Mouse (Mus musculus): Measurements from ENCODE around the gene Ikzf5. TPM values are rescaled to one million over a fixed set of nuclear protein-coding genes. Genes with fewer than 3 reads are reported as not detected.

The Ikzf5 gene
- 2.9 and 6.4 TPM in 2 replicates for polyA plus RNA-seq (2012; rRNA removed)

GRCm38 (mm10) chr7:131410416-131411058 lies at the start of gene Ikzf5, which contains the start of gene Acadsb:
Gene Ikzf5 (minus strand): TSS chr7:131410521.
Gene Acadsb (plus strand): TSS chr7:131410601.
- H3K36me3 ChIP-seq (ENCODE audit: control insufficient read depth, insufficient read depth, low read length) = no peaks in the 10 kb centered on the region
- no peaks in the 10 kb centered on the region for H3K27me3 ChIP-seq (ENCODE audit: control insufficient read depth, insufficient read depth, low read length)
- WGBS = under 1% methylated on average over 42 of the region's 42 CpGs
- TF ChIP-seq CTCF (IDR thresholded peaks at IDR 0.05; ENCODE audit: extremely low read depth, insufficient read length, insufficient replicate concordance, low read depth, low read length) (no peak), POLR2A (IDR thresholded peaks at IDR 0.05; ENCODE audit: low read depth, low read length) (peak; percentile 58)
- peaks cover 3% of the 10 kb centered on the region; the same call in 1 of the 2 replicates for H3K4me1 ChIP-seq (ENCODE audit: control insufficient read depth, insufficient read depth, insufficient read length, low read length)
- peak within 1 kb of the TSS; percentile 98 for H3K4me3 ChIP-seq (ENCODE audit: low read depth, low read length)
- peak within 1 kb of the TSS; percentile 56 for H3K27ac ChIP-seq (ENCODE audit: insufficient read depth, low read depth, low read length)

- Histone ChIP-seq H3K4me3 (ENCODE audit: low read depth, low read length) (no peak overlapping the region), H3K27ac (ENCODE audit: insufficient read depth, low read depth, low read length) (no peak overlapping the region), H3K27me3 (ENCODE audit: control insufficient read depth, insufficient read depth, low read length) (no peaks in the 10 kb centered on the region), H3K36me3 (ENCODE audit: control insufficient read depth, insufficient read depth, low read length) (no peaks in the 10 kb centered on the region), H3K4me1 (ENCODE audit: control insufficient read depth, insufficient read depth, insufficient read length, low read length) (no peaks in the 10 kb centered on the region)
- 60% methylated on average over 5 of the region's 5 CpGs for whole genome bisulfite sequencing
- TF ChIP-seq POLR2A (IDR thresholded peaks at IDR 0.05; ENCODE audit: low read depth, low read length) = no peak
- no peak for TF ChIP-seq CTCF (IDR thresholded peaks at IDR 0.05; ENCODE audit: extremely low read depth, insufficient read length, insufficient replicate concordance, low read depth, low read length)
These were observed 46.4 kb upstream of the Ikzf5 start for GRCm38 (mm10) chr7:131456714-131457113.

DNA sequence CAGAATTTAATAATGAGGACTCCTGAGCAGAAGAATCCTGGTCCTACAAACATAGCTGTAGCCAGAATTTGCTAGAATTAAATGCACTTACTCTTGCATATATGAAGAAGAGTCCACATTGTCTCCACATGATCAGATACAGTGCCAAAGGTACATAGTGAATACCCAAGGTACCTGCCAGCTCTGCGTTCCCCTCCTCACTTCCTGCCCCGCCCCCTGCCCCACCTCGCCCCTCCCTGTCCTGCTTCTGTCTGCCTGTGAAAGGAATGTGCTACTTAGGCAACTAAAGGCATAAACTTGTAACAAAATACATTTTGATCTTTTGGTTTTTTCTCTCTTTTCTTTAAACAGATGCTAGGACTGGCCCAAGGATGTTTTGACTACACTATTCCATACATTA lies 26.7 kb upstream of the Ikzf5 start:
- no peak overlapping the region for H3K27ac ChIP-seq (ENCODE audit: insufficient read depth, low read depth, low read length)
- peaks cover 1% of the 10 kb centered on the region; the same call in 1 of the 2 replicates for H3K36me3 ChIP-seq (ENCODE audit: control insufficient read depth, insufficient read depth, low read length)
- no peaks in the 10 kb centered on the region for H3K4me1 ChIP-seq (ENCODE audit: control insufficient read depth, insufficient read depth, insufficient read length, low read length)
- no peaks in the 10 kb centered on the region for H3K27me3 ChIP-seq (ENCODE audit: control insufficient read depth, insufficient read depth, low read length)
- TF ChIP-seq CTCF (IDR thresholded peaks at IDR 0.05; ENCODE audit: extremely low read depth, insufficient read length, insufficient replicate concordance, low read depth, low read length) = no peak
- no peak for TF ChIP-seq POLR2A (IDR thresholded peaks at IDR 0.05; ENCODE audit: low read depth, low read length)
- H3K4me3 ChIP-seq (ENCODE audit: low read depth, low read length) = no peak overlapping the region
- WGBS = 35% methylated on average over 3 of the region's 3 CpGs

DNA sequence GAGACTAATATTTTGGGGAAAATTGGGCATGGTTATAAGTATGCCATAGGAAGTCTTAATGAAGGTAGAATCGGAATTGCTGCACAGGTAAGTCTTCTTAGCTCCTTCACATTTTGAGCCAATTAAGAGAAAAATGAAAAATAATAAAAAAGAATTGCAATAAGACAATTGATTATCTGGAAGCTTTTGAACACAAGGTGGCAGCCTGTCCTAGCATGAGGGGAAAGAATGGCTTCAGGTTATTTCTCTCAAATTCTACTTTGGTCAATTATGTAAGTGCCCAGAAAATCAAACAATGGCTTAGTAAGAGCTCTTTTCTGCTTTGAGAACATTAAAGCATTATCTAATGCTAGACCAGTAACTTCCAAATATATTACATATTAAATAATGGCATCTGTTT lies 24.0 kb upstream of the Ikzf5 start:
- Histone ChIP-seq H3K27me3 (ENCODE audit: control insufficient read depth, insufficient read depth, low read length) (no peaks in the 10 kb centered on the region), H3K36me3 (ENCODE audit: control insufficient read depth, insufficient read depth, low read length) (no peaks in the 10 kb centered on the region), H3K27ac (ENCODE audit: insufficient read depth, low read depth, low read length) (no peak overlapping the region), H3K4me1 (ENCODE audit: control insufficient read depth, insufficient read depth, insufficient read length, low read length) (no peaks in the 10 kb centered on the region), H3K4me3 (ENCODE audit: low read depth, low read length) (no peak overlapping the region)
- TF ChIP-seq CTCF (IDR thresholded peaks at IDR 0.05; ENCODE audit: extremely low read depth, insufficient read length, insufficient replicate concordance, low read depth, low read length) (no peak), POLR2A (IDR thresholded peaks at IDR 0.05; ENCODE audit: low read depth, low read length) (no peak)
- WGBS = 94% methylated on average over 1 of the region's 1 CpGs

DNA sequence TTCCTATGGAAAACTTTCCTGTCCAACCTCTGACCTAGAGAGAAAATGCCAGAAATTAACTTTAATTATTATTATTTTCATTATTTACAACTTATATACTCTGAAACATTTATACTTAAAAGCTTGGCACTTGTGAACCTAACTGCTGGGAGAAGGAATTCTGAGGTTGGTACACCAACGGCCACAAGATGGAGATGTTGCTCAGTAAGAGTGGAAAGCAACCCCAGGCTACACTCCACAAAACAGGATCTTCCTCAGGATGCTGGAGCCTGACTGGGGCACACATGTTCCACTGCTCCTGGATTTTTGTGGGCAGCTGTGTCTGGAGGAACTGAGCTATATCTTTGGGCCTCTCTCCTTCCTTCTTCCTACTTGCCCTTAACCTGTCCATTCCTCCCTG lies 21.9 kb upstream of the Ikzf5 start:
- TF ChIP-seq POLR2A (IDR thresholded peaks at IDR 0.05; ENCODE audit: low read depth, low read length) (no peak), CTCF (IDR thresholded peaks at IDR 0.05; ENCODE audit: extremely low read depth, insufficient read length, insufficient replicate concordance, low read depth, low read length) (no peak; the same call in 1 of the 2 replicates)
- no peaks in the 10 kb centered on the region for H3K27me3 ChIP-seq (ENCODE audit: control insufficient read depth, insufficient read depth, low read length)
- H3K4me1 ChIP-seq (ENCODE audit: control insufficient read depth, insufficient read depth, insufficient read length, low read length) = no peaks in the 10 kb centered on the region
- 19% methylated on average over 1 of the region's 1 CpGs for WGBS
- no peaks in the 10 kb centered on the region for H3K36me3 ChIP-seq (ENCODE audit: control insufficient read depth, insufficient read depth, low read length)
- H3K4me3 ChIP-seq (ENCODE audit: low read depth, low read length) = no peak overlapping the region
- H3K27ac ChIP-seq (ENCODE audit: insufficient read depth, low read depth, low read length) = no peak overlapping the region

DNA sequence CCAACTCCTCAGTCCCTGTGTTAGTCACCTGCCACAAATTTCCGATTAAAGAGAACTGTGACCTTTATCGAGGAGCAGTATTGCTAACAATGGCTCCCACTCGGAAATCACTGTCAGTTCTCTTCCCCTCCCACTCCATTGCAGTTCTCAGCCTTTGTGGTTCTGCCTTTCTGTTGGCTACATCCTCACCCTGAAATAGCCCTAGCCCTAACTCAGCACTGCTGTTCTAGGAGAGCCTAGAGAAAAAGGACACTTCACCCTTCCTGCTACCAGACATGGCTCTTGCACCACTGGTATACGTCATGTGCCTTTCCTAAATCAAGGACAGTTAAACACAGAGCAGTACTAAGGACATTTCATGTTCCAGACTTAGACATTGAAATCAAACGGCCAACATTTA lies 17.0 kb upstream of the Ikzf5 start:
- H3K4me1 ChIP-seq (ENCODE audit: control insufficient read depth, insufficient read depth, insufficient read length, low read length) = no peaks in the 10 kb centered on the region
- 88% methylated on average over 5 of the region's 5 CpGs for WGBS

DNA sequence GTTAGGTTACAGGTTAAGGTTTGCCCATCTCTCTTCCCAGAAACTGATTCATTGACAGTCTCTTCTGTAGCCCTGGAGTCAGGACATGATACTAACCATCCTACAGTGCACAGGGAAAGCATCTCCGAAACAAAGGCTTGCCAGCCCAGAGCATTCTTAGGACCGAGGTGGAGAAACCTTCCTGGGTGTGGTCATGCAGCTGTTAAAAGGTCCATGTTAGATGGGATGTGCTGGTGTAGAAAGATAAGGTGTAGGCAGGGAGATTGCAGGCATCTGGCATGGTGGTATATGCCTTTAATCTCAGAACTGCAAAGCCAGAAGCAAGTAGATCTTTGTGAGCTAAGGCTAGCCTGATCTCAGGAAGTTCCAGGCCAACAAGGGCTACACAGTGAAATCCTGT lies 14.6 kb upstream of the Ikzf5 start:
- Histone ChIP-seq H3K4me1 (ENCODE audit: control insufficient read depth, insufficient read depth, insufficient read length, low read length) (no peaks in the 10 kb centered on the region), H3K4me3 (ENCODE audit: low read depth, low read length) (no peak overlapping the region), H3K36me3 (ENCODE audit: control insufficient read depth, insufficient read depth, low read length) (0 out of 2 replicates have a peak, but pooled peaks cover 3% of the 10 kb centered on the region), H3K27me3 (ENCODE audit: control insufficient read depth, insufficient read depth, low read length) (no peaks in the 10 kb centered on the region), H3K27ac (ENCODE audit: insufficient read depth, low read depth, low read length) (no peak overlapping the region)
- WGBS = 60% methylated on average over 2 of the region's 2 CpGs
- no peak for TF ChIP-seq CTCF (IDR thresholded peaks at IDR 0.05; ENCODE audit: extremely low read depth, insufficient read length, insufficient replicate concordance, low read depth, low read length)
- no peak for TF ChIP-seq POLR2A (IDR thresholded peaks at IDR 0.05; ENCODE audit: low read depth, low read length)

More for the DNA sequence above, 17.0 kb upstream of the Ikzf5 start:
- no peak for TF ChIP-seq CTCF (IDR thresholded peaks at IDR 0.05; ENCODE audit: extremely low read depth, insufficient read length, insufficient replicate concordance, low read depth, low read length)
- no peak for TF ChIP-seq POLR2A (IDR thresholded peaks at IDR 0.05; ENCODE audit: low read depth, low read length)
- Histone ChIP-seq H3K27ac (ENCODE audit: insufficient read depth, low read depth, low read length) (no peak overlapping the region), H3K36me3 (ENCODE audit: control insufficient read depth, insufficient read depth, low read length) (0 out of 2 replicates have a peak, but pooled peaks cover 3% of the 10 kb centered on the region), H3K4me3 (ENCODE audit: low read depth, low read length) (no peak overlapping the region), H3K27me3 (ENCODE audit: control insufficient read depth, insufficient read depth, low read length) (no peaks in the 10 kb centered on the region)

All from small intestine, adult 2 months (tissue).